Mouse (Mus musculus) bone marrow macrophage, adult 2 months (primary cell): ENCODE measurements at regions not wholly inside any gene's neighbourhood (a gene's known extent, or its start where the extent isn't known, plus 50 kb on each side); places are given as distances from the start of the nearest gene placed in this dataset.

Experiments used
- CTCF ChIP-seq: IDR thresholded peaks from 2 replicates; pipeline ENCODE4 v1.5.1; 2012; ENCODE audit warnings: low read depth, mild to moderate bottlenecking, low read length, moderate library complexity
- POLR2A ChIP-seq: IDR thresholded peaks from 2 replicates; pipeline ENCODE4 v1.6.1; 2012; ENCODE audit warnings: mild to moderate bottlenecking, low read depth, low read length, borderline replicate concordance

DNA sequence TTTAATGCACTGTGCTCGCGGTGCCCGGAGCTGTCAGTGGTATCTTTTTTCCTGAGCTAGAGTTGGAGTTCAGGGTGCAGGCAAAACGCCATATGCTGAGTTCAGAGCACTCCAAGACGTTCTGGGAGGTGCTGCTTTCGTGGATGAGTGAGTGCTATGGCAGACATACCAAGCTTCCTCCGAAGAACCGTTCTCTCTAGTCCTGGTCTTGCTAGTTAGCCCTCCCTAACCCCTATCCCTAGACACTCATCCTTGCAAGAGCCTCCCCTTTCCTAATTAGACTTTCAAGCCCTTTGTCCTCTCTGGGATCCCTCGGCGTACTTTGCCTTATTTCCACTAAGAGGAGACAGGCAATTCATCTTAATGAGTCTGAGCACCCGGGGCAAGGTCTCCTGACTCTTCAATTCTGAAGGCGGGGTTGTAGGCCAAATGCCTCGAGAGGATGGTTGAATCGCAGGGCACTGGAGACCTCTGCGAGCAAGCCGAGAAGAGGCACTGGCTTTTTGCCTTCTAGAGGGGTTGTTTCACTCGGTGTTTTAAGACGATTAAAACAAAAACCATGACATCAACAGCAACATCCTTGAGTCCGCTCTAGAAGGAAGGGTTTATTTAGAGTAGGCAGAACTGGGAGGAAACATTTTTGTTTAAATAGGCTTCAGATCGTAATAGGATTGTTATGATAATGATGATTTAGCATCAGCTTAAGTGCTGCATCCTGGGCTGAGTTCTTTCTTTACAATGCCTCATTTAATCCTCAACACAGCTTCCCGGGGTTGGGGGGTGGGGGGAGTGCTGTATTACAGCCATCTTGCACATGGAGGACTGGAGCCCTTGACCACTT, 243.6 kb downstream of the Ndfip2 start:
- TF ChIP-seq CTCF: no peak
- TF ChIP-seq POLR2A: no peak
